Mouse (Mus musculus) embryonic facial prominence, embryonic 11.5 days (tissue): ENCODE results near the gene Pxt1. TPM values are rescaled to one million over a fixed set of nuclear protein-coding genes. Genes with fewer than 3 reads are reported as not detected.

ENCODE experiments used
- ATAC-seq: fragments of 200-750 bp; cut with Nextera tagmentation; replicated peaks from 2 replicates; pipeline ENCODE4 v1.8.0; 2017; ENCODE audit warnings: low read depth; ENCODE audit not compliant: insufficient number of reproducible peaks, low FRiP score, low TSS enrichment
- DNase-seq: peaks from one replicate; pipeline ENCODE4 v3.0.0-alpha.2; 2015; ENCODE audit warnings: low spot score
- H3K27ac ChIP-seq: fragments of 300-500 bp; sonication (generic); replicated peaks from 2 replicates; pipeline ENCODE4 v1.5.1; 2014; ENCODE audit warnings: mild to moderate bottlenecking, low read depth, low read length, control low read depth
- H3K27me3 ChIP-seq: fragments of 300-500 bp; sonication (generic); 2 replicates; pipeline ENCODE4 v1.6.1; 2014; ENCODE audit warnings: mild to moderate bottlenecking, low read length, moderate library complexity, mixed read lengths; ENCODE audit not compliant: control insufficient read depth, insufficient read depth
- H3K36me3 ChIP-seq: fragments of 300-500 bp; sonication (generic); replicated peaks from 2 replicates; pipeline ENCODE4 v1.6.1; 2014; ENCODE audit warnings: low read depth, mild to moderate bottlenecking, low read length, moderate library complexity, mixed read lengths; ENCODE audit not compliant: control insufficient read depth, insufficient read depth
- H3K4me1 ChIP-seq: fragments of 300-500 bp; sonication (generic); 2 replicates; pipeline ENCODE4 v1.6.1; 2014; ENCODE audit warnings: low read length, mixed read lengths; ENCODE audit not compliant: control insufficient read depth, insufficient read depth
- H3K4me2 ChIP-seq: fragments of 300-500 bp; sonication (generic); 2 replicates; pipeline ENCODE4 v1.6.1; 2014; ENCODE audit warnings: low read depth, mild to moderate bottlenecking, control low read depth, low read length, moderate library complexity
- H3K4me3 ChIP-seq: fragments of 300-500 bp; sonication (generic); 2 replicates; pipeline ENCODE4 v1.5.1; 2014; ENCODE audit warnings: low read depth, low read length, control low read depth
- H3K9ac ChIP-seq: fragments of 300-500 bp; sonication (generic); replicated peaks from 2 replicates; pipeline ENCODE4 v1.6.1; 2014; ENCODE audit warnings: mild to moderate bottlenecking, control low read depth, low read length
- H3K9me3 ChIP-seq: fragments of 300-500 bp; sonication (generic); replicated peaks from 2 replicates; pipeline ENCODE4 v1.6.1; 2016; ENCODE audit warnings: mild to moderate bottlenecking, low read length, inconsistent platforms, mixed read lengths; ENCODE audit not compliant: control insufficient read depth
- WGBS: fragments of 180-500 bp; shearing (Covaris S2); extraction: QIAGEN DNeasy Blood & Tissue Kit; methylation state at CpG from one replicate; pipeline ENCODE4 v1.1.7; 2014; 5-methylcytosine and 5-hydroxymethylcytosine counted together
- polyA plus RNA-seq: library from polyadenylated mRNA; unstranded; fragments of >200 nt; fragmentation: Nextera tagmentation; extraction: Ambion mirVana; gene quantifications from 2 replicates; pipeline ENCODE4 v1.2.1, GENCODE M21; 2014

Gene Pxt1
- polyA plus RNA-seq, 1 experiment from 2014 or later, result not detected

DNA sequence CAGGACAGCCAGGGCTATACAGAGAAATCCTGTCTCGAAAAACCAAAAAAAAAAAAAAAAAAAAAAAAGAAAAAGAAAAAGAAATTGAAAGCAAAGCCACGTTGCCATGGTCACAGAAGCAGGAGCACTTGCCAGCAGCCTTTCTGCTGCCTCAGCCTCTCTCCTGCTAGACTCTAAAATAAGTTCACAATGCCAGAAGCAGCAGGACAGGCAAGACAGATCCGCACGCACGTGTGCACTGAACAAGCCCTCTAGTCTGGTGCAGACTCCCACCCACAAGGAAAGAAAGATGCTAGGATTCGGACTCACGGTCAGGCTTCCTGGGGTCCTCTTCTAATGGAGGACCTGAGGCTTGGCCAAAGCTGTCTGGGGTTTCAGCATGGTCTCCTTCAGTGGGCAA is 35.7 kb downstream of the Pxt1 start:
- DNase-seq, result no peak
- Histone ChIP-seq H3K4me3 (no peak overlapping the region), H3K27ac (no peak overlapping the region), H3K4me2 (no peak overlapping the region), H3K36me3 (no peaks in the 10 kb centered on the region), H3K9me3 (no peaks in the 10 kb centered on the region), H3K4me1 (no peaks in the 10 kb centered on the region), H3K9ac (no peak overlapping the region), H3K27me3 (peaks cover 9% of the 10 kb centered on the region; the same call in 1 of the 2 replicates)
- WGBS, result 79% methylated on average over 7 of the region's 7 CpGs
- ATAC-seq, result no peak

DNA sequence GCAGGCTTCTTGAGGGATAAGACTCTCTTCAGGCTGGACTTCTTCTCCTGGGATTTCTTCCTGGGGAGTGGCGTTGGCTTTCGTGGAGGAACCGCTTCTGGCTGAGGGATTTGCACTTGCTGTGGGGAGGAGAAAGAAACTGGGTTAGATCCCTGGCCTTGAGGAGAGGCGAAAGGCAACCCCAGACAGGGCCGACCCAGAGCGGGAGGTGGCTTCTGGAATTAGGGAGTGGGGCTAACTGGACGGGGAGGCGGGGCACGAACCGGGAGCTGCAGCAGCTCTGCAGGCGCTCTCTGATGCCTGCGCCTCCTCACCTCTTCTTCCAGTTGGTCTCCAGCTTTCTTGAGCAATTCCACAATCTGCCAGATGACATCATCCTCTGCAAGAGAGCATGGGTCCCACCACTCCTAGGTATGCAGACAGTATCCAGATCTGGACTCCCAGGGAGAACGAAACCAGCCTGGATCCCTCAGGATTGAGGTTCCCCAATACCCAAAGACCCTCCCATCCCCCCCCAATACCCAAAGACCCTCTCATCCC is 38.2 kb downstream of the Pxt1 start:
- Histone ChIP-seq H3K4me1 (no peaks in the 10 kb centered on the region), H3K9me3 (no peaks in the 10 kb centered on the region), H3K36me3 (no peaks in the 10 kb centered on the region), H3K4me3 (no peak overlapping the region), H3K4me2 (no peak overlapping the region), H3K27ac (no peak overlapping the region), H3K9ac (no peak overlapping the region), H3K27me3 (peaks cover 9% of the 10 kb centered on the region; the same call in 1 of the 2 replicates)
- DNase-seq (no peak), ATAC-seq (no peak)
- WGBS, result 68% methylated on average over 13 of the region's 13 CpGs

DNA sequence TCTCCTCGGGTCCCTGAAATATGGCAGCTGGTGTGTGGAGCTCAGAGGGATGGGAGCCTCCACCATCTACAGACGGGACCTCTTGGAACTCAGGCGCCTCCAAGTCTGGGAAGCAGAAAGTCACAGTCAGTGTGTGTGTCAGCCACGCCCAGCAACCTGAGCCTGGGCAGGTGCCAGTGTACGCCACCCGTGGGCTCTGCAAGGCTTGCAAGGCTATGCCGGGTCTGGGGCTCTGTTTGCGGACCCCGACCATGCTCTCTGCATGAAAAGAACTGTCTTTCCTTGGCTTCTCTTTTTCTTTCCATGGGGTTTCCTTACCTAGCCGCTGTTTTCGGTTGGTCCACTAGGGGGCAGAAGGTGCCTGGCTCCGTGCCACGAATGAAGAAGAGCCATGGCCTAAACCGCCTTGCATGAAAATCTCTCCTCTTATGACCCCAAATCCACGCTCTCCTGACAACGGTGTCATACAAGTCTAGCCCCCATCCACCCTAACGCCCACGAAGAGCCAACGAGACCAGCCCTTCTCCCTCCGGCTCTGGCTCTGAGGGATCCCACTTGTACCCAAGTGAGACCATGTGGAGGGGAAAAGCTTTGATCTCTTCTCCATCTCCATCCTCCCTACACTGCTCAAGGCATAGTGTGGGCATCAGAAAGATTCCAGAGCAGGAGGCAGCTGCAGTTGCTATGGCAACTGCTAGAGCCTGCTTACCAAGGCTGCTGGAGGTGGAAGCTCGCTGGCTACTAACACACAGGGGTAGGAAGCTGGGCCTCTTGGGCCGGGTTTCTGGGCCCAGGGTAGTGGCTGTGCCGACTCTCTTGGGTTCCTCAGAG is 38.9 kb downstream of the Pxt1 start:
- no peak overlapping the region for H3K4me3 ChIP-seq
- no peak overlapping the region for H3K27ac ChIP-seq
- H3K9me3 ChIP-seq, result no peaks in the 10 kb centered on the region
- H3K9ac ChIP-seq, result no peak overlapping the region
- ATAC-seq (no peak), DNase-seq (peak; percentile 82)
- WGBS, result 32% methylated on average over 23 of the region's 23 CpGs
- H3K4me2 ChIP-seq, result no peak overlapping the region
- H3K4me1 ChIP-seq, result no peaks in the 10 kb centered on the region
- H3K36me3 ChIP-seq, result no peaks in the 10 kb centered on the region
- peaks cover 3% of the 10 kb centered on the region; the same call in 1 of the 2 replicates for H3K27me3 ChIP-seq

DNA sequence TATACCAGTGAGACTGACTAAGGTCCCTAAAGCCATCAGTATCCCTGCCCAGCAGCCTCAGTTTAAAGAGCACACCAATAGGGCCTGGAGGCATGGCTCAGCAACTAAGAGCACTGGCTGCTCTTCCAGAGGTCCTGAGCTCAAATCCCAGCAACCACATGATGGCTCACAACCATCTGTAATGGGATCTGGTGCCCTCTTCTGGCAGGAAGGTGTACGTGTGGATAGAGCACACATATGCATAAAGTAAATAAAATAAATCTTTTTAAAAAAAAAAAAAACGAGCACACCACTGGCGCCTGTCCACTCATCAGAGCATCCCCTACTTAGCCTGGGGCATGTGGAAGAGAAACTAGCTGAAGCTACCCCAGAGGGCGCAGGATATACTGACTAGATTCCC is 42.1 kb downstream of the Pxt1 start:
- Histone ChIP-seq H3K4me2 (no peak overlapping the region), H3K27ac (no peak overlapping the region), H3K4me3 (no peak overlapping the region), H3K4me1 (no peaks in the 10 kb centered on the region), H3K27me3 (no peaks in the 10 kb centered on the region), H3K36me3 (no peaks in the 10 kb centered on the region), H3K9ac (no peak overlapping the region), H3K9me3 (no peaks in the 10 kb centered on the region)
- no peak for DNase-seq
- WGBS, result 63% methylated on average over 4 of the region's 4 CpGs
- ATAC-seq, result no peak

DNA sequence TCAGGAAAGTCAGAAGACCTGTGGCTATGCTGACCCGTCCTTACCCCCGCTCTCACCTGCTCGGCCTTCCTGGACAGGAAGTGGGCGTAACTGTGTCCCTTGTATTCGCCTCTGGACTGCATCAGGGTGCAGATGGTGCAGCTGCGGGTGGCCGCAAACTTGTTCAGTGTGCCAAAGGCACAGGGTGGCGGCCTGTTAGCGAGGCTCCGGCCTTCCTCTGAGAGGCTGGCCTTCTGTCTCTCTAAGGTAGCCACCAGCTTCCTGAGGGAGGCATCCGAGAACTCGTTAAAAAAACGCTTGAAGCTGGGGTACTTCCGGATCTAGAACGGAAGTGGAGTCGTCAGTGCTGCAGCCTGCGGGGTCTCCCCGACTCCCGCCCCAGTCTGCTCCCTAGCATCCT is 44.2 kb downstream of the Pxt1 start:
- no peak overlapping the region for H3K4me2 ChIP-seq
- no peak for ATAC-seq
- H3K4me3 ChIP-seq, result no peak overlapping the region
- no peak for DNase-seq
- H3K36me3 ChIP-seq, result no peaks in the 10 kb centered on the region
- H3K9ac ChIP-seq, result no peak overlapping the region
- H3K9me3 ChIP-seq, result no peaks in the 10 kb centered on the region
- 81% methylated on average over 19 of the region's 19 CpGs for WGBS
- no peaks in the 10 kb centered on the region for H3K27me3 ChIP-seq
- H3K4me1 ChIP-seq, result no peaks in the 10 kb centered on the region
- H3K27ac ChIP-seq, result no peak overlapping the region

DNA sequence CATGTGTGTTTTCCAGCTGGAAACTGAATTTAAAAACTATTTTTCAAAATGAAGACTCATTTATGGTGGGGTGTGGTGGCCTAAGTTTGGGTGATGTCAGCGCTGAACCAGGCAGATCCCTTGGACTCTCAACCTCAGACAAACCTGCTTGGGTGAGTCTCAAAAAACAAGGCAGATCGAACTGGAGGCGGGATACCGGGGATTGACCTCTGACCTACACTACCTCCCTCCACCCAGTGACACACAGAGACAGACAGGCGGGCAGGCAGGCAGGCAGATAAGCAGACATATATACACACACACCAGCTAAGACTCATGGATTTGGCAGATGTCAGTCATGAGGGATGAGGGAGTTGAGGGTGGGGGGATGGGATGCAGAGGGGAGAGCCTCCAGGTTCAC is 45.4 kb downstream of the Pxt1 start:
- no peaks in the 10 kb centered on the region for H3K9me3 ChIP-seq
- no peak for DNase-seq
- H3K27ac ChIP-seq, result no peak overlapping the region
- H3K4me3 ChIP-seq, result no peak overlapping the region
- ATAC-seq, result no peak
- H3K4me1 ChIP-seq, result no peaks in the 10 kb centered on the region
- H3K9ac ChIP-seq, result no peak overlapping the region
- no peak overlapping the region for H3K4me2 ChIP-seq
- H3K27me3 ChIP-seq, result no peaks in the 10 kb centered on the region
- WGBS, result 46% methylated on average over 5 of the region's 5 CpGs
- H3K36me3 ChIP-seq, result no peaks in the 10 kb centered on the region

DNA sequence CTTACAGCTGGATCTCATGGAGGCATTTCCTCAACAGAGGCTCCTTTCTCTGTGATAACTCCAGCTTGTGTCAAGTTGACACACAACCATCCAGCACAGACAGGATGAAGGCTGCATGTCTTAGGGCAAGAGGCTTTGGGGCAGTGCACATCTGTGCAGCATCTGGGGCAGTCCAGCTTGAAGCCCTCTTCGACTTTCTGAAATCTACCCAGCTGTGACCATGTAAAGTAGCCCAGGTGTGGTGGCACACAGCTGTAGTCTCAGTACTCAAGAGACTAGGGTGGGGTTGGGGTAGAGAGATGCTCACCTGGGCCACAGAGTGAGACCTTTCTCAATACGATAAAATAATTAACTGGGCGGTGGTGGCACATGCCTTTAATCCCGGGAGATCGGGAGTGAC is 45.8 kb downstream of the Pxt1 start:
- ATAC-seq (no peak), DNase-seq (no peak)
- 73% methylated on average over 5 of the region's 5 CpGs for WGBS
- H3K4me2 ChIP-seq, result no peak overlapping the region
- H3K4me1 ChIP-seq, result no peaks in the 10 kb centered on the region
- no peaks in the 10 kb centered on the region for H3K9me3 ChIP-seq
- no peak overlapping the region for H3K27ac ChIP-seq
- H3K9ac ChIP-seq, result no peak overlapping the region
- no peaks in the 10 kb centered on the region for H3K27me3 ChIP-seq
- no peaks in the 10 kb centered on the region for H3K36me3 ChIP-seq
- H3K4me3 ChIP-seq, result no peak overlapping the region

DNA sequence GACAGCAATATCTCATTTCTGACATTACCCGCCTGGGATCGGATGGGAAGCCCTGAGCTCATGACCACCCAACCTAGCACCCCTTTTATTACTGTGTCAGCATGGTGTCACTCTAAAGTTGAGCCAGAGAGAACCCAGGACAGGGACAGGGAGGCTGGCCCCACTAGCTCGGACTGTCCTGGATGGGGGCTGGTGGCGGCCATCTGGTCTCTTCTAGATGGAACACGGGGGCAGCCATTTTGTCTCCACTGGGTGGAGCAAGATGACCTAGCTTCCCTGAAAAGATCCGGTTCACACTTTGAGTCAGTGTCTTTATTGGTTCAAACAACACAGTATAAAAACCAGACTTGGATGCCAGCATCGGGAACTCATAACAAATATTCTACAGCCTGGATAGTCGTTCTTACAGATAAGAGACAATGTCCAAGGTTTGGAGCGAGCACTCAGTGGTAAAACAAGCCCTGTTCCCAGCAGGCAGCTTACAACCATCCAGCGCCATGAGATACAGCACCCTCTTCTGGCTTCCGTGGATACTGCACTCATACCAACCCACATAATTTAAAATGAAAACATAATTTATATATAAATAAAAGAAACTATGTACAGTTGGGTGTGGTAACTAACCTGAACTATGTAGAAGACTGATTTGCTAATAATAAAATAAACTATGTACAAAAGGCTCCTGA is 47.4 kb downstream of the Pxt1 start:
- H3K4me3 ChIP-seq, result no peak overlapping the region
- ATAC-seq, result no peak
- H3K9ac ChIP-seq, result no peak overlapping the region
- WGBS, result 89% methylated on average over 11 of the region's 11 CpGs
- H3K9me3 ChIP-seq, result no peaks in the 10 kb centered on the region
- no peaks in the 10 kb centered on the region for H3K4me1 ChIP-seq
- H3K4me2 ChIP-seq, result no peak overlapping the region
- DNase-seq, result no peak
- H3K27me3 ChIP-seq, result no peaks in the 10 kb centered on the region
- no peak overlapping the region for H3K27ac ChIP-seq
- no peaks in the 10 kb centered on the region for H3K36me3 ChIP-seq
